Comparison of ENCODE assay signal across 33 mouse cellular contexts in the genomic region with DNA sequence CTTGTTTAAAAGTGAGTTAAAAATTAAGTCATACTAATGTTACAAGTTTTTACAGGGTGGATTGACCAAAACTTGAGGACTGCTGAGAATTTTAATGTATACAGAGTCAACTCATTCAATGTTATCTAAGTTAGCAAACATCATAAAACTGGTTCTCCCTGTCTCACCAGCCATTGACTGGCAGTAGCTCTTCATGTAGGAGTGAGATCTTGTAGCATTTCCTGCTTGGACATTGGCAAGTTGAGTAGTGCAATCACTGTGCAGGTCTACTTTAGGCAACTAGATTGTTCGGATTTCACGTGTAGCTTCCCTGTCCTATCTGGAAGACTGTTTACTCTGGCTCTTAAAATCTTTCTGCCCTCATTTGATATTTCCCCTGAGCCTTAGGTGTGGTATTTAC.
DNase-seq lines count a peak whose midpoint lies in the region; ATAC-seq and TF ChIP-seq lines count a peak whose summit lies in the region.
"Had no signal": no experiment of that assay in that cellular context is flagged by ENCODE, and none has a peak within 500 bp of the region (broad histone marks: within the 10 kb centered on the region; RNA-seq: fewer than 3 reads in every experiment).

No protein-coding gene starts in this region.

- H3K9ac ChIP-seq in lung, embryonic 14.5 days, result no peak overlapping the region
- no peak overlapping the region for H3K9ac ChIP-seq in stomach, embryonic 16.5 days (ENCODE audit: low read length)
- H3K9ac ChIP-seq: embryonic facial prominence, embryonic 12.5 days; forebrain, embryonic 15.5 days; heart, embryonic 13.5 days; hindbrain, embryonic 15.5 days; limb, embryonic 13.5 days; neural tube, embryonic 13.5 days had no signal

- no peaks in the 10 kb centered on the region for H3K4me1 ChIP-seq in lung, embryonic 14.5 days (ENCODE audit: insufficient read depth)
- H3K4me1 ChIP-seq in stomach, embryonic 16.5 days (ENCODE audit: control insufficient read depth, insufficient read depth, low read length), result no peaks in the 10 kb centered on the region
- H3K4me1 ChIP-seq: embryonic facial prominence, embryonic 12.5 days; forebrain, embryonic 10.5 days; forebrain, embryonic 15.5 days; heart, embryonic 13.5 days; hindbrain, embryonic 15.5 days; limb, embryonic 13.5 days; midbrain, embryonic 10.5 days; neural tube, embryonic 13.5 days had no signal

- TF ChIP-seq CTCF in lung, embryonic 14.5 days (IDR thresholded peaks at IDR 0.05; ENCODE audit: low read depth), result no peak

- H3K9me3 ChIP-seq in lung, embryonic 14.5 days (ENCODE audit: low read depth, low read length), result no peaks in the 10 kb centered on the region
- no peaks in the 10 kb centered on the region for H3K9me3 ChIP-seq in stomach, embryonic 16.5 days (replicated peaks; ENCODE audit: control insufficient read depth, low read length)
- H3K9me3 ChIP-seq: embryonic facial prominence, embryonic 12.5 days; forebrain, embryonic 10.5 days; forebrain, embryonic 15.5 days; heart, embryonic 13.5 days; hindbrain, embryonic 15.5 days; limb, embryonic 13.5 days; midbrain, embryonic 10.5 days; neural tube, embryonic 13.5 days had no signal

- H3K36me3 ChIP-seq in lung, embryonic 14.5 days (ENCODE audit: insufficient read depth), result no peaks in the 10 kb centered on the region
- H3K36me3 ChIP-seq in stomach, embryonic 16.5 days (ENCODE audit: control insufficient read depth, insufficient read depth, low read length), result no peaks in the 10 kb centered on the region
- H3K36me3 ChIP-seq: embryonic facial prominence, embryonic 12.5 days; forebrain, embryonic 10.5 days; forebrain, embryonic 15.5 days; heart, embryonic 13.5 days; hindbrain, embryonic 15.5 days; limb, embryonic 13.5 days; midbrain, embryonic 10.5 days; neural tube, embryonic 13.5 days had no signal

- ATAC-seq in lung, embryonic 14.5 days (ENCODE audit: insufficient read depth), result peak; percentile 82; the same call in 1 of the 2 replicates
- peak; percentile 83 for ATAC-seq in stomach, embryonic 16.5 days (ENCODE audit: insufficient read depth, low FRiP score)
- ATAC-seq: activated CD4-positive, CD25-positive, alpha-beta regulatory T cell, adult 4 months; forebrain, embryonic 15.5 days; inflammation-experienced regulatory T-cells, adult 6 months had no signal

- H3K27me3 ChIP-seq in lung, embryonic 14.5 days (ENCODE audit: insufficient read depth, low read length), result no peaks in the 10 kb centered on the region
- H3K27me3 ChIP-seq in stomach, embryonic 16.5 days (ENCODE audit: control insufficient read depth, insufficient read depth, low read length), result no peaks in the 10 kb centered on the region
- H3K27me3 ChIP-seq: CH12.LX; embryonic facial prominence, embryonic 12.5 days; forebrain, embryonic 15.5 days; heart, embryonic 13.5 days; hindbrain, embryonic 15.5 days; limb, embryonic 13.5 days; neural tube, embryonic 13.5 days had no signal

- no peak overlapping the region for H3K27ac ChIP-seq in lung, embryonic 14.5 days (ENCODE audit: low read depth)
- no peak overlapping the region for H3K27ac ChIP-seq in stomach, embryonic 16.5 days (ENCODE audit: low read length)
- H3K27ac ChIP-seq: embryonic facial prominence, embryonic 12.5 days; forebrain, embryonic 10.5 days; forebrain, embryonic 15.5 days; gastrocnemius, adult 2 months; heart, adult 2 months; heart, embryonic 13.5 days; hindbrain, embryonic 15.5 days; limb, embryonic 13.5 days; midbrain, embryonic 10.5 days; neural tube, embryonic 13.5 days had no signal

- peak; percentile 69 for DNase-seq in lung, embryonic 14.5 days
- DNase-seq in lung, postnatal 4 days, result no peak
- peak; percentile 18 for DNase-seq in urinary bladder, postnatal 14 days (ENCODE audit: low spot score)
- DNase-seq in urinary bladder, postnatal 4 days (ENCODE audit: low spot score in 2 of 2), result no peak
- DNase-seq in large intestine, adult 2 months (ENCODE audit: low read depth, low spot score), result peak; percentile 38
- DNase-seq in testis, postnatal 10 days (ENCODE audit: low spot score), result no peak
- no peak for DNase-seq in left cerebral cortex, adult 8-10 months (ENCODE audit: low spot score in 2 of 2)
- DNase-seq: adrenal gland, adult 2 months; adrenal gland, postnatal 36 days; cerebellum, adult 2 months; embryo, embryonic 11 days; gastrocnemius, adult 2 months; gastrocnemius, postnatal 36 days; heart, adult 2 months; heart, postnatal 10 days; kidney, adult 9 months; kidney, postnatal 10 days; right cerebral cortex, postnatal 4 days; thymus, adult 2 months; thymus, postnatal 36 days had no signal

- H3K4me3 ChIP-seq in lung, embryonic 14.5 days (ENCODE audit: low read depth, low read length), result no peak overlapping the region
- H3K4me3 ChIP-seq in stomach, embryonic 16.5 days (replicated peaks; ENCODE audit: low read length), result no peak overlapping the region
- H3K4me3 ChIP-seq: embryonic facial prominence, embryonic 12.5 days; forebrain, embryonic 10.5 days; forebrain, embryonic 15.5 days; gastrocnemius, adult 2 months; heart, adult 2 months; heart, embryonic 13.5 days; hindbrain, embryonic 15.5 days; limb, embryonic 13.5 days; midbrain, embryonic 10.5 days; neural tube, embryonic 13.5 days had no signal

- WGBS in lung, embryonic 14.5 days, result 51% methylated on average over 2 of the region's 2 CpGs
- 23% methylated on average over 2 of the region's 2 CpGs for WGBS in large intestine, adult 2 months
- 66% methylated on average over 2 of the region's 2 CpGs for WGBS in stomach, embryonic 16.5 days

- no peak overlapping the region for H3K4me2 ChIP-seq in lung, embryonic 14.5 days
- H3K4me2 ChIP-seq in stomach, embryonic 16.5 days (ENCODE audit: low read depth, low read length), result no peak overlapping the region
- H3K4me2 ChIP-seq: embryonic facial prominence, embryonic 12.5 days; forebrain, embryonic 15.5 days; heart, embryonic 13.5 days; hindbrain, embryonic 15.5 days; limb, embryonic 13.5 days; liver, embryonic 11.5 days; neural tube, embryonic 13.5 days had no signal

Comparison
In these comparisons a context has a peak if more than half of its experiments do, and no peak if none do; other contexts are left out.
1. DNase-seq: peak in lung, embryonic 14.5 days (single experiment), urinary bladder, postnatal 14 days (single experiment) and large intestine, adult 2 months (single experiment); none in lung, postnatal 4 days (0 of 2), urinary bladder, postnatal 4 days (0 of 2), testis, postnatal 10 days (single experiment) and left cerebral cortex, adult 8-10 months (0 of 2).